Mouse (Mus musculus) embryo, embryonic 11.5 days (tissue): ENCODE data around the gene Thrap3.

Experiments
- DNase-seq: peaks from one replicate; pipeline ENCODE4 v3.0.0-alpha.2; 2012; ENCODE audit warnings: low read depth, low spot score

The Thrap3 gene

GRCm38 (mm10) chr4:126146974-126147532 is 55.5 kb downstream of the Thrap3 start:
- no peak for DNase-seq

- DNase-seq: no peak
Observed at GRCm38 (mm10) chr4:126145396-126145795, 57.2 kb downstream of the Thrap3 start.

GRCm38 (mm10) chr4:126141021-126141420 is 61.5 kb downstream of the Thrap3 start:
- no peak for DNase-seq

- DNase-seq: no peak
Observed at GRCm38 (mm10) chr4:126137773-126138172, 64.8 kb downstream of the Thrap3 start.

DNA sequence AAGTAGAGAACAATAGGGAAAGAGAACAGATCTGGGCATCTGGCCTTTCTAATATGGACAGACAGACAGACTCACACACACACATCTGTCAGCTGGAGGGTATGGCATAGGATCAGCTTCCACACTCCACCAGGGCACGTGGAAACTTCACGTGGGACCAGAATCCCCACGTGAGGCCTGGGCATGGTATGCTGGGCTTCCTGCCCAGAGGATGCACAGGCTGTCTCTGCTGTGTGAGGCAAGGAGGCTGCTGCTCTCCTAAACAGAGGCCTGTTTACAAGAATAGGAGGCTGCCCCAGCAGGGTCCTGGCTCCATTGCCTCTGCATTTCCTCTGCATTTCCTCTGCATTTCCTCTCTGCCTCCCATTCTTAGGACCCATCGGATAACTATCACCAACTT is 67.9 kb downstream of the Thrap3 start:
- DNase-seq: no peak

DNA sequence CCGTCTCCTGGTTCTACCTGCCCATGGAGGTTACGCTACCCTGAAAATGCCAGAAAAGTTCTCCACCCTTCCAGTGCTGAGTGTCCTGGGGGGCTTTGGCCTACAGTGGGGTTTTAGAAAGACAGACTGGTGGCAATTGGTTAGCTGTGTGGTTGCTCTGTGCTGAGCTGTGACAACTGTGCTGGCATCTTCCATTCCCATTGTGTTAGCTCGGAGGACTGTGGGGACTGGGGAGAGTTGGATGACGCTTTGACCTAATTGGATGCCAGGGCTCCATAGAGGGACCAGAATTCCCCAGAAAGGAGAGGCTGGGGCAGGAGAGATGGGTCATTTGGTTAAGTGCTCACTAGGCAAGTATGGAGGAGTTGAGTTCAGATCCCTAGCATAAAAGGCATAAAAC is 68.3 kb downstream of the Thrap3 start:
- DNase-seq: no peak

- no peak for DNase-seq
Observed at GRCm38 (mm10) chr4:126132636-126133264, 69.8 kb downstream of the Thrap3 start.

- no peak for DNase-seq
Observed at GRCm38 (mm10) chr4:126131290-126132121, 71.1 kb downstream of the Thrap3 start.

DNA sequence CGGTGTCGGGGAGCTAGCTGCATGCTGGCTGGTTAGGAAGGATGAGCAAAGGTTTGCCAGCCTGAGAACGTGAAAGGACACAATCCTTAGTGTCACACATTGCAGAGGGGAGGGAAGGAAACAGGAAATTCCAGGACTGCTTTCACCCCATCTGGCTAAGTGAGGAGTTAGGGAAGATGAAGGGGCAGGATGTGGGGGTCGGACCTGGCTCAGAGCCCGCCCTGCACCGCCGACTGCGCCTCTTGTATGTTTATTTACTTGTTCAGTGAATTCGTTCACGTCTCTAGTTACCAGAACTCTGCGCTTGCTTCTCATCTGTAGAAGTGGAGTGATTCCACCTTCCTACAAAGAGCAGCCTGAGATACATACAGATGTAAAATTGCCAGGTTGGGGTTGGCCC is 72.1 kb downstream of the Thrap3 start:
- DNase-seq: no peak

DNA sequence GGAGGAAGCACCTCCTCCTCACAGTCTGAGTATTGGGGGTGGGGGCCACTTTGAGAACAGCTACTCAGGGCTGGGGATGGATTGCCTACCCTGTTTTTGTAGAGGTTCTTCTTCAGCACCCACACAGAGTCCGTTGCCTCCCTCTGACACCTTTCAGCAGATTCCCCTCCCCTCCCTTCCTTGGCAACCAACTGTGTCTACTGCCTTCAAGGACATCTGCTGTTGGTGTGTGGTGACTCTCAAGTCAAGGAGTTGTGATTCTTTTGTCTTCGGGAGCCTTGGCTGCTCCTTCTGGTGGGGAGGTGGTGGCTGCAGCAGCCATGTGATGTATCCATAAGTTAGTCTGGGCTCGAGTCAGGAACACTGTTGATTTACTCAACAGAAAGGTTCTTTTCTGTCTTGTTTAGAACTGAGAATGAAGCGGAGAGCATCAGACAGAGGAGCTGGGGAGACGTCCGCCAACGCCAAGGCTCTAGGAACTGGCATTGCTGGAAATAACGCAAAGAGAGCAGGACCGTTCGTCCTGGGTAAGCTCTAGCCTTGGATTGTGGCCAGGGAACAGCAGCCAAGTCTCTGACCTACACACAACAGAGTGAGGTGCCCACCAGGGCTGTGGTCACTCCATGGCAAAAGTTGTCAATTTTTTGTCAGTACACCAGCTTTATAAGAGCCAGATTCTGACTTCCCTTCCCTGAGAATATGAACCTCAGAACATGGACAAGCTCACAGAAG is 79.1 kb downstream of the Thrap3 start:
- no peak for DNase-seq

DNA sequence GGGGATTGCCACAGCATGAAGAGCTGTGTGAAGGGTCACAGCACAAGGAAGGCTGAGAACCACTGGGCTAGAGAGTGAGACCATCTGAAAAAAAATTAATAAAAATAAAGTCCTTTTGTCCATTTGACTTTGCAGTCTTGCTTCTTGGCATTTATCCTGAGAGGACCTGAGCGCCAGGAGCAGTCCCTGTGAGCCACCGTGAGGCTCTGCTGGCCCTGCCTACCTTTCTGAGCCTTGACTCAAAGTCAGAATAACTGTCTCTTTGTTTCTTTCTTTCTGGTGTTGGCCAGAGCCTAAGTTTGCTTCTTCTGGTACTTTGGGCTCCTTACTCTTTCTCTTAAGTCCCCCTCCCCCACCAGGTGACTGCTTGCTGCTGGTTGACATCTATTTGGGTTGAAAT is 82.1 kb downstream of the Thrap3 start:
- no peak for DNase-seq

- no peak for DNase-seq
Observed at GRCm38 (mm10) chr4:126120052-126120451, 82.5 kb downstream of the Thrap3 start.

GRCm38 (mm10) chr4:126119051-126119450 is 83.5 kb downstream of the Thrap3 start:
- no peak for DNase-seq

- DNase-seq: no peak
Observed at GRCm38 (mm10) chr4:126118651-126119050, 83.9 kb downstream of the Thrap3 start.

GRCm38 (mm10) chr4:126117116-126117515 is 85.4 kb downstream of the Thrap3 start:
- DNase-seq: no peak

- DNase-seq: no peak
Observed at GRCm38 (mm10) chr4:126115871-126116521, 86.6 kb downstream of the Thrap3 start.

- DNase-seq: no peak
Observed at GRCm38 (mm10) chr4:126115411-126115810, 87.1 kb downstream of the Thrap3 start.
